Mouse (Mus musculus) lung, postnatal 4 days (tissue): ENCODE measurements at regions not wholly inside any gene's neighbourhood (a gene's known extent, or its start where the extent isn't known, plus 50 kb on each side); places are given as distances from the start of the nearest gene placed in this dataset.
A peak's percentile ranks its signal among the peaks of the same experiment; 100 is the strongest.

Experiments used
- DNase-seq, 2 experiments: peaks; one replicate each; pipeline ENCODE4 v3.0.0; 2021

DNA sequence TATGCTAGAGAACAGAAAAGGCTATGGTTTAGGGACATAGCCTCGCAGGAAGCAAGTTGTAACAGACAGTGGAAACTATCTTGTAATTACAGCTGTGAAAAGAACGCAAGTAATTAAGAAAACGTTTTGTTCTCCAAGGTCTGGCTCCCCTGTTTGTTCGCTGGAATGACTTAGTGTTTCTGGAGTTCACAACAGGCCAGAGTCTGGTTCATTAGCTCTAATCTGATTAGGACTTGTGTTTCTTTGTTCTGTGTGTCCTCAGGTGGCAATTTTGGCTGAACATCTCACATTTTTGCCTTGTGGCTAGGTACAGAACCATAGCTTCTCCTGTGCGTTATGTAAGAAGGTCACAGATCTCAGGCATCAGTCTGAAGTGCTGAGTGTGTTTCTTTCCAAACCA, 141.7 kb upstream of the Sgk1 start:
- DNase-seq = no peak

DNA sequence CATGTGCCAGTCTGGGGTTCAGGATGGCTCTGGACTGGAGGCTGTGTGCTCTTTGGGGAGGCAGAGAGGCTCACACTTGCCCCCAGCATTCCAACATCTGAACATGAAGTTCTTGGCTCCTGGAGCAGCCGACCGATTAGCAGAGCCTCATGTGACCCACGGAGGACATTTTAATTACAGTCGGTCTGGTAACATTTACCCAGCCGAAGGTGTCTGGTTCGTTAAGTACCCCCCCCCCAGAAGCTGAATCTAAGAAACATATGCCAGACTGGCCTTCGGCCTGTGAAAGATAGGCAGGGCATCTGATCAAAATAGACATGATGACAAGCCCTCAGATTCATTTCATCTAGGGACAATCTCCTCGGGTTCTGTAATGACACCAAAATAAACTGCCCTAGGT, 140.4 kb upstream of the Sgk1 start:
- DNase-seq = no peak

DNA sequence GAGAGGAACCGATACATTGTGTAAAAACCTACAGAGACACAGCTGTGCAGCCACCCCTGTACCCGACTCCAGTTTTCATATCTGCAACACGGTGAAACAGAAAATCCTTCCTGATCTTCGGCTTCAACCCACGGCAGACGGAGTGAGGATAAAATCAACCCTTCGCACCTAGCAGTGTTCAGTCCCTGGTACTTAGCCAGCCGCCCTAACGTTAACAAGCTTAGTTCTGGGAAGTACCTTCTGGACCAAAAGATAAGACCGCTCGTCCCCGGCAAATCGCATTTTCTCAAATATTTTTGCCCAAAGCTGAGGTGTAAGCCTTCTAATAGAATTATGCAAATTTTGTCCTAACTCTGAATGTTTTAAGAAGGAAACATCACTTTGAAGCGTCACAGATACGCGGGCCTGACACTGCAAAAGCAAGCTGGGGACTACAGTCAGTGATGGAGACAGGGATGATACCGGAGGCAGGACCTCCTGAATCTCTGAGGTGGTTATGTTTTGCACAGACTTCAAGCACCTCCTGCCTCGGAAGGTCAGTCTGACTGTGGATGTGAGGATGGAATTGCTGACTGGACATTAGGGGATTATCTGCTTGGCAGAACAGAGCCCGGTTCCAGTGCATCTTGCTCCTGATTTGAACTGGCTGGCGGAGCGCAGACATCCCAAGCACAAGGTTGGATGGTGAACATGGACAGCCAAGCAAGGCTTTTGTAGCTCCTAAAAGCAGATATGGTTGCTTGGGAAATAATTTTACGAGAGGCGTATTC, 139.8 kb upstream of the Sgk1 start:
- DNase-seq = no peak

DNA sequence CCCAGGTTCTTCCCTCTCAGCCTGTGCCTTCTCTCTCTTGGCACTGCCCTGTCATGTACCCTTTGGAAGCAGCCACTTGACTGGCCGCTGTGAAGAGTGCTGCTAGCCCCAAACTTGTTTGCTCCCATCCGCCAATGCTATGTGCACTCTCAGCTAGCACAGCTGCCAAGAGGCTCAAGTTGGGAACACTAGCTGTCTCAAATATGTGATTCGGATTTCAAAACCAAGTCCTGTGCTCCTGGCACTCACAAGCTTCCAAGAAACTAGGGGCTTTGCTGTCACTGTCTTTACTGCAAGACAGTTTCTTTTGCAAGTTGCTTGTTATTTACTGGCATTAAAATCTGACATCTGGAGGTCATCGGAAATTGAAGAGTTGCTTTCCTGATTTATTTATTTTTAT, 138.6 kb upstream of the Sgk1 start:
- peak in 1 of 2 experiments; percentile 63 for DNase-seq

DNA sequence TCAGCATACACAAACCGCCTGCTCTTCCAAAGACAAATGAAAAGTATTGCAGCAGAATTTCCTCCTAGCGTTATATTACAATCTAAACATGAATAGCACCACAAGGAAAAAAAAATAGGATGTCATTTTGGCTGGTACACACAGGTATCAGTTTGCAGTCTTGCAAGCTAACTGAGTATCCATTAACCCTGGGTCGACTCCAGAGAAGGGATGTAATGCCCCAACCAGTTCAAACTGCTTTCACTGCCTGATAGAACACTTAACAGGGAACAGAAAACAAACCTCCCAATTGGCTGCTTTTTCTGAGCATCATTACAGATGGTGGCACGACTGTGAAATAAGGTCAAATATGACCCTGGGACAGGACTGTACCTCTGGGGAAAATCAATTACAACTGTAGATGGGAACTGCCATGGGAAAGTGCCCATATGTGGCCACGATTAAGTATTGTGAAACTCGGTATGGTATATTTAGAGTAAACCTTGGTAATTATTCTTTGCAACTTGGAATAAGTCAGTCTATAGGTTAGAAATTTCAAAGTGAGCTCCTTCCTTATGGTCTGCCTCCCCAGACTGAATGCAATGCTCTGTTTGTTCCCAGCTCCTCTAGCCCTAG, 137.5 kb upstream of the Sgk1 start:
- DNase-seq = no peak

DNA sequence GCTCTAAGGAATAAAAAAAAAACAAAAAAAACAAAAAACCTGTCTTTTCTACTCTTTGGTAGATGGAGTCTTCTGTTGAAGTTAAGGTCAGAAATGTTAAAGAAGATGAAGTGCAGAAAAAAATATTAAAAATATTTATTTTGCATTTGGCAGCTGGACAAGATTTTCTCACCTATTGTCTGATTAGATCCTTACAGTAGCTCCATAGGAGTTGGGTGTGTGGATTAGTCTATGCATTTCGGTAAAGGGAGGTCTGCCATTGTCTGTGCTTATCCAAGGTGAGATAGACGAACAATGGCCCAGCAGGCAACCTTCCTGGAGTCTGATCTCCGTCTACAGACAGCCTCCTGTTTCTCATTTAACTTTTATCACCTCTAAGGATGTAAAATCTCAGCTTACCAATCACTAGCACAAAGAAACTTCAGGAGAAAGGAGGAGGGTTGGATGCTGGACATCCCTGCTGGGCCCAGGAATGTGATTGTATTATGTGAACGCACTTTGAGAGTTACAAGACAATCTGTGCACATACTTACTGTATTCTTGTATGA, 136.0 kb upstream of the Sgk1 start:
- no peak for DNase-seq

DNA sequence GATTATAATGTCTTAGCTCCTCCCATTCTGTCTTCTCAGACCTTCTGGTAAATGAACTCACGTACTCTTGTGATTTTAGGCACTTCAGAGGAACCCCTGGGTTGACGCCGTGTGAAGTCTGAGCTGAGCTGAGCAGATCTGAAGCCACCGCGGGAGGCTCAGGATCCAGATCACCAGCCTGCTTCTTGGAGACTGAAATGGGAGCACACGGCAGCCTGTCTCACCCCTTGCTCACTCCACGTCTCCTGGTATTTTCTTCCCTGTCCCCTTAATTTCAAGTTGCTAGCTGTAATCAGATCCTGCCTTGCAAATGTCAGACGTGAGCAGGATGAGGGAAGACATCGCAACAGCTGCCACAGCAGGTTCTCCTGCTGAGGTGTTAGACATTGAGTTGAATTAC, 135.3 kb upstream of the Sgk1 start:
- no peak for DNase-seq

DNA sequence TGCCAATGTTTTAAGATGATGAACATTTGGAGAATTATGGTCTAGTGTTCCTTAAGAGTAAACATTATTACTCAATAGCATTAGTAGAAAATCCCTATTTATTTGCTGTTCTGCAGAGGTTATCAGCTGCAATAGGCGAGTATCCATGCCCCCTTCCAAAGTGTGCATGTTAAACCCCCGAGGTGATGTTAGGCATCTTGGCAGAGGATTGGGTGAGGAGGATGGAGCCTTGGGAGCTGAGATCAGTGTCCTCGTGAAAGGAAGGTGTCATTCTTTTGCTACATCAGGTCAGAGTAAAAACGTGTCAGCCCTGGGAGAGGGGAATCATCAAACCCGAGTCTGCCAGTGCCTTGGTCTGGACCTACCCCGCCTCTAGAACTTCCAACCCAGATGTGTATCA, 130.7 kb upstream of the Sgk1 start:
- no peak for DNase-seq

DNA sequence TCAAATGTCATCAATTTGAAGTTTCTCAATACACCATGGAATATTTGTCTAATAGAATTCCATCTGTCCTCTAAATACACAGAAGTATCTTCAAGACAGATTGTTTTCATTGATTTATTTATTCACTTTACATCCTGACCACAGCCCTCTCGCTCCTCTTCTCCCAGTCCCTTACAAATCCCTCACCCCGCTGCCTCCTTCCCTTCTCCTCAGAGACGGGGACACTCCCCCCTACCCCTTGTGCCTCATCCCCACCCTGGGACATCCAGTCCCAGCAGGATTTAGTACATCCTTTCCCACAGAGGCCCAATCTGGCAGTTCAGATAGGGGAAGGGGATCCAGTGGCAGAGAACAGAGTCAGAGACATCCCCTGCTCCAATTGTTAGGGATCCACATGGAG, 129.6 kb upstream of the Sgk1 start:
- DNase-seq = no peak

DNA sequence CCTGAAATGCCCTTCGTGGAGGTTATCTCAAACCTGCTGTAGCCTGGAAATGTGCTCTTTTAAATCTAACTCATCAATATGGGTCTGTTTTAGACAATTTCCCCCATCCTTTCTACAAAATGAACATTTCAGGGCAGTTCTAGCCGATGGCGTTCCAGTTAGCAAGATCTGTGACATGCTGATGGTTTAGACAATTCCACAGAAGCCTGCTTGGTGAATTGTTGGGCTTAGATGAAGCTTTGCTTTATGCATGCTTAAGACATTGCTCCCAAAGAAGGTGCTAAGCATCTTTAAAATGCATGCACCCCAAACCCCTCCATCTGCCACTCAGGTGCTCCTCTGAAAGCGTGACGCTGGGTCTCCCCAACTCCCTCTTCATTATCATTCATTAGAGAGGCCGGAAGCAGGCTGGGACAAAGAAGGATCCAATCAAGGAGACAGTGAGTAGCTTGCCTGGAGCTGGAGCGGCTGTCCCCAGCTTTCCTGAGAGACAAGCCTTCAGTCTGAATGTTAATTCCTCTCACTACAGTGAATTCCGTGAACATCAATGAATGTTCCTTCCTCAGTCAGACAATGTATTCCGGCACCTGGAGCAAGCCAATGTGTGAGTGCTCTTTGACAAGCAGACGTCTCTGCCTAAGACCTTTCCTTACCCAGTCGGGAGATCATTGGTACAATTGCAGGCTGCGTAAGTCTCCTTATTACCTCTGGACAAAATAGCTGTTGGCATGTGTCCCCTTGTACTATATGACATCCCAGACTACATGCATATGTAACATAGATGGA, 127.0 kb upstream of the Sgk1 start:
- no peak for DNase-seq

DNA sequence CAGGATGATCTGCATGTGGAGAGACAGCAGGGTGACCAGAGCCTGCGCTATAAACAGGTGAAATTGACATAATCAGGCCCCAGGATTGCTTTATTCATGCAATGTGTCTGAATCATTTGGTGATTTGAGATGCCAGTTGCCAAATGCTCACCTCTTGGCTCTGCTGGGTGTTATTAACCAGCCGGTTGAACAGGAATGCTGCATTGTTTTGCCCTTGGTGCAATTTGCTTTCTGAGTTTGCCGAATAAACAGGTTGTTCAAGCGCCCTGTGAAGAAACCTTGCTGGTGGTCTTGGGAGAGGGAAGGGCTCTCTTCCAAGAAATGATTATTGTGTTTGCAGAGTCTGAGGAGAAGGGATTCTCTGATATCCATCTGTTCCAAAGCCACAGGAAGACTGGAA, 126.3 kb upstream of the Sgk1 start:
- DNase-seq = no peak

DNA sequence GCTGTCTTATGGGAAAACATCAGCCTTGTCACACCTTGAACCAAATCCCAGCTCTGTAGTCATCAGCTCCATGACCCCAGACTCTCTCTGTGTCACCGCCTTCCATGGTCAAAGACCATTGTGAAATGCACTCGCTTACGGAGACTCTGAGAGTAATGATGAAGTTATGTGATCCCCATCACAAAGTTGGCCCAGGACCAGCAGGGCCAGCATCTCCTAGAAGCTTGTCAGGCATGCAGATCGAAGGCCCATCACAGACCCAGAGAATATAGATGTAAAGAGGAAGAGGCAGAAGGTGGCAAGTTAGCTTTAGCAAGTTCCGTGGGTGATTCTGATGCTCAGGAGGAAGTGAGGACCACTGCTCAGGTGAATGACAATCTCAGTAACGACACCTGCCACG, 125.2 kb upstream of the Sgk1 start:
- no peak for DNase-seq

DNA sequence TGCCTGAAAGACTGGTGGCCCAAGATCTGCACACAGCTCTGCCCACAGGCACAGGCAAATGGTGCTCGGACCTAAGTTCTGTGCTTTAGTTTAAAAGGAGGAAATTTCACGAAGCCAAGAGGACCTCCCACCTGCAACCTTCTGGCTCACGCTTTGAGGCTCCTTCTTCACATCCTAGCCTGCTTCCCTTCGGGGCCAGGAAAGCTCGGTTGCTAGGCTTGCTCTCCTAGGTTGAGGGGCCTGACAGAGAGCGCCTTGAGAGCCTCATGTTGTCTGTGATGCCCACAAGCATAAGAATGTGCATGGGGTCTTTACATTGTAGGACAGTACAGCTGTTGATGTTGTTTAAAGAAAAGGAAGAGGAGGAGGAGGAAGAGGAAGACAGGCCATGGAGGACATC, 123.9 kb upstream of the Sgk1 start:
- DNase-seq = no peak

DNA sequence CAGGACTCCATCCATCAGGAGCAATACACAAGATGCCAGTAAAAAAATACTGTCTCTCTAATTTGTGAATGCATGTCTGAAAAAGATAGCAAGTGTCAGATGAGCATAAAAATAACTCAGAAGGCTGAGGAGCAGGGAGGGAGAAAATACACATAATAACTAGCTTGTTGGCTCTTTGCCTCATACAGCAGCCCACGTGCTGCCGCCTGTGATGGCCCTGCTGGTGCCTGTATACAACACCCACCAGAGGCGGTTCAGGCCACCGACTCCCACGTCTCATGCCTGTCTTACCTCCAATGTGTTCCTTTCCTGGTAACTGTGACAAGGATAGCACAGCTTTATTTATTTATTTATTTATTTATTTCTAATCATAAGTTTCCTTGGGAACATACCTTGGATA, 119.5 kb upstream of the Sgk1 start:
- no peak for DNase-seq

DNA sequence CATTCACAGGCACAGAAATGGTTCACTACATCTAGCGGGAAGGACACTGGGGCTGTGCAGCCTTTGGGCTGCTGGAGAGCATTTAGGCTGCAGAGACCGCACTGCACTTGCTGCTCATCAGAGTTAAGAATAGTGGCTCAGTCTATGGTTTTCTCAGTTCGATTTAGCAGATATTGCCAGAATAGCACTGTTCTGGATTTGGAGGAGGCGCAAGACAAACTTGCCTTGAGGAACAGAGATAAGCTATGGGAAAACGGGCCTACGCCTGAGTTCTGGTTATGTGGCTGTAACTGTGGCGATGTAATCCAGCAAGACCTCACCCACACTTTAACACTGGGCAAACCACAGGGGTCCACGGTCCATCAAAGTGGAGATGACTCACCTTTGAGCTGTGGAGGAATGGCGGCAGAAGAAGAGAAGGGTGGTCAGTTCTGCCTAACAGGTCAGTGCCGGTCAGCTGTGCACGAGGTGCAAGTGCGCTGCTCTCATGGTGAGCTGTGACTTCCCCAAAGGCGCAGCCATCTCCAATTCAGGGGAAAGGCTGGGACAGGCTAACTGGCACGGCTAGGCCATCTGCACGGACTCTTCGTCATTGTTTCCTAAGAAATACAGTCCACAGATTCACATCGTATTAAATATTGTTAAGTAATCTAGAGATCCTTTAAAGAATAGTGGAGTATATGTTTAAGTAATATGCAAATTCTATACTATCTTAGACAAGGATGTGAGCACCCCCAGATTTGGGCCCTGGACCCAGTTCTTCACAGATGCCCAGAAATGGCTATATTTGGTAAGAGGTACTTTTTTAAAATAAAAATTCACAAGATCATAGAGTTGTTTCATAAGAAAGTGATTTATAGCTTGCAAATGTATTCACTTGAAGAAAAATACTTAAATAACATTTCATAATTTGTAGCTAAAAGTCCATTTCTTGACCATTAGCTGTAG, 118.7 kb upstream of the Sgk1 start:
- DNase-seq = no peak

DNA sequence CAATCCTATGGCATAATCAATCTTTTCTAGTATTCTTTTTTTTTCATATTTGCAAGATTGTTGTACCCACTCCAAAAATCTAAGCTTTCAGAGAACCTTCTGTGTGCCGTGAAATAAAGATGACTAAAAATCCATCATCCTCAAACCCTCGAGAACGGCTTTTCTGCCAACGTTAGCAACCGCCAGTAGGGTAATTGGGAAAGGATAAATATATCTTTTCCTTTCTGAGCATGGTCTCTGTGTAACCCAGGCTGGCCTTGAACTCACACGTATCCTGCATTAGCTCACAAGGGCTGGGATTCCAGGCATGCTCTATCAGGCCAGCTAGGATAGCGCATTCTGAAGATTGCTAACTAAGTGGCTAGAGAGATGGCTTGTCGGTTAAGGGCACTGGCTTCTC, 117.9 kb upstream of the Sgk1 start:
- DNase-seq = no peak

DNA sequence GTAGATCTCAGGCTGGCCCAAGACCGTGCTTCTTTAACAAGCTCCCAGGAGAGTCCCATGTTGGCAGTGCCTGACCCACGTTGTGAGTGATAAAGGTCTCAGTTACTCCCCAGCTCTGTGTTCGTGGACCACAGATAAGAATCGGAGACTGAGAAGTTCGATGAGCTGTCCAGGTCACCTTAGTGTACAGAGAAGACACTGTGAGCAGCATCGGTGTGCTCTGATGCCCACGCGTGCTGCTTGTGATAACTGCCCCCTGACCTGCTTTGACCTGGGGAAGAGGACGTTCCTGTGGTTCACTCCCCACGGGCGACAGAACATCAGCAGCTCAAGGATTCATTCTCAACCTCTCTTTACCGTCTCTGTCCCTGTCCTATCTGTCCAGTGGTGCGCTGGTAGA, 117.1 kb upstream of the Sgk1 start:
- DNase-seq = no peak

DNA sequence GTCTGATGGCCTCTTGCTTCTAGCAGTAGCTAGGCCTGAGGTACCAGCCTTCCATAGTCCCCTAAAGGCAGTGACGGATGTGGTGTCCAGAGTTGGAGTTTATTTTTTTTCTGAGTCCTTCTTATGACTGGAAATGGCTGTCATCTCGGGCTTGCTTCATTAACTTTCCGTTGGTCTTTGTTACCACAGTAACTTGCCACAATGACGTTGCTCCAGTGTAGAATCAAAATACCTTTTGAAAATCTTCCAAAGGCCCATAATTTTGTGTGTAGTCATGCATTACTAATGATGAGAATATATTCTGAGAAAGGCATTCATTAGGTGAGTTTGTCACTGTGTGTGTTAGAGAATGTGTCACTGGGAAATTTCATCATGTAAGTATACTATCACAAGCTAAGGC, 108.4 kb upstream of the Sgk1 start:
- no peak for DNase-seq

DNA sequence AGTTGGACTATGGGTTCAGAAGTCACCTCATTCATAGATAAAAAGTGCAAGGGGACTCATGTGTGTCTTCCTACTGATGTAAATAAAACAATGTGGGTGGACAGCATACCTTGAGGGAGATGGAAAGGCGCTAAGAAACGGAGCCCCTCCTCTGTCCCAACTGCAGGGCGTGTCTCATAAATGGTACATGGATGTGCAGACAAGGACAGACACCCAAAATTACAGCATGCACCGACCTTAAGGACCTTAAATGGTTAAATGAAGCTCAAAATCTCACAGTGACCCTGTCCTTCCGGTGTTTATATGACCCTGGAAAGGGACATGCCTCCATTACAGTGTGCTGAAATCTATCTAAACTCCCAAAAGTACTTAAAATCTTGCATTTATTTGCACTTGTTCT, 106.5 kb upstream of the Sgk1 start:
- DNase-seq = no peak

DNA sequence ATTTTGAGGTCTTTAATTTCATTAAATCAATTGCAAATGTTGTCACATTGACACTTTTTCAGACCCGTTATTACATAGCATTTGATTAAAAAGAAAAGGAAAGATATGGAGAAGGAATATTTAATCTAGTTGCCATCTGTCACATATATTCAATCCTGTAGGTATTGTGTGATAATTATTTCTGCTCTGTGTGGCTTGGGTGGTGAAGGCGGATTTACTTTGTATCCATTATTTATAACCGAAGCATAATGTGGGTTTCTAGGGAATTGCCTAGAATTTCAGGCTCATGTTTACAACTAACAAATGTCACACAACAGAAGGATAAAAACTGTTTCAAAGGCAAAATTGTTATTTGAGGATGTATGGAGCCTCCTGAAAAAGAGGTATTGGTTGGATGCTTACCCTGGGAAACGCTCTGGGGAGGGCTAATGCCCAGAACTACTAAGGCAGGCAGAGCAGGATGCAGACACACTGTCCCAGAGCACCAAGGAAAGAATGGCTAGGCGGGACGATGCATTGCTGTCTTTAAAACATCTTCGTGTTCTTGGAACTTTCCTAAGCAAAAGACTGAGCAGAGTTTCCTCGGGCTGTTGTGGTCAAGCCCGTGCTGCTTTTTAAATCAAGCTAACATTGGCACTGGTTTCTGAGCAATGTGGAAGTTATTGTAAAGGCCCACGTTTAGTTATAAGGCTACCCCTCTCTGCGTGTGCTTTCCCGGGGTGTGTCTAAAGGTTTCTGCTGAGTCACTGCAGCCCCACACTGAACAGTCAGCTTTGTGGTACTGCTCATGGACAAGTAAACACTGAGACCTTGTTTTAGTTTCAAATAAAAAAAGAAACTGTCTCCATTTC, 105.8 kb upstream of the Sgk1 start:
- DNase-seq = no peak

DNA sequence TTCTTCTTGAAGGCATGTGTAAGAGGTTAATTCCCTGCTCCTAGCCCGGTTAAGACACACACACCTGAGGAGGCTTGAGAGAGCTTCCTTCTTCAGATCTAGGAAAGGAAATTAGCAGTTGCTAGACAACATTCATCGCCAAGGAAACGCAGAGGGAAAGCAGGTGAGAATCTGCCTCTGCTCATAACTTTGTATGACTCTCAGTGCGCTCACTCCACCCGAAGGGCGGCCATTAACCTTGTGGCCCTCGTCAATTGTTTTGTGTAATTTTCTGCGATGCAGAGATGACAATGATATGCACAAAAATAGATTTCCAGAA, 105.3 kb upstream of the Sgk1 start:
- no peak for DNase-seq

DNA sequence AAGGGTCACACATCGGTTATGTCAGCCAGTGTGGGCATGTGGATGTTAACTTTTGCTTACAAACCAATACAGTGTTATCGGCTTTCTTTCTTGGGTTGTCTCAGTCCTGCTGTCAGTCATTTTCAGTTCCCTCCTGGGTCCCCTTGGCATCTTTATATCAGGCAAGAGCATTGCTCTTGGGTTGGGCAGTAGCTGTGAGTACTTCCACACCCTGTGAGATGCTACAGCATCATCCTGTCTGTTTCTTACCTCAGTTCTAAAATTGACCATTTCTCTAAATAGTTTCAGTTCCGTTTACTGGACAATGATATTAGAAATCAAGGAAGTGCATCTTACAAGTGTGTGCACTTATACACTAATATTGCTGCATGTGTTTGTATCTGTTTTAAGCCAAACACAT, 104.9 kb upstream of the Sgk1 start:
- no peak for DNase-seq
